Mouse (Mus musculus) layer of hippocampus, postnatal 14 days (tissue): ENCODE data around the gene Zranb2. TPM values are rescaled to one million over a fixed set of nuclear protein-coding genes. Genes with fewer than 3 reads are reported as not detected.

Experiments
- DNase-seq, 2 experiments: peaks; one replicate each; pipeline ENCODE4 v3.0.0; 2021 to 2022; ENCODE audit warnings: low spot score in 2 of 2, mixed read lengths in 1 of 2
- microRNA-seq, 2 experiments: library from miRNA; unstranded; fragments of <30 nt; microRNA quantifications; one replicate each; pipeline ENCODE4 v1.2.0; 2021
- total RNA-seq, 2 experiments: library from RNA; stranded (reverse); gene quantifications; 2 replicates each; pipeline ENCODE4 v1.2.3; 2021

Gene Zranb2
- total RNA-seq, 2 experiments from 2014 or later: 133 to 144 TPM

DNA sequence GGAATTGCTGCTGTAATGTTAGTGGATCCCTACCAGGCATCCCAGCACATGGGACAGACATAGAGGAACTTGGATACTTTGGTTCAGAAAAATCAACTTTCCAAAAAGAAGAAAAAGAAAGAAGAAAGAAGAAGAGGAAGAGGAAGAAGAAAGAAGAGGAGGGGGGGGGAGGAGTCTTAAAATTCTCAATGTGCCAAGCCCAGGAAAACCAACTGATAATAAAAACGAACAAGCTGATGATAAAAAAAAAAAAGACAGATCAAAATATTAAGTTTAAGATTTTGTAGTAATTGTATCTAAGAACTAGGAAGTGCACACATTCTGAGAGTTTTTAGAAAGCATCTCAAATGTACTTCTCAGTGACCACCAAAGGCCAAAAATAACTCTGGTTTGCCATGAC, 42.9 kb downstream of the Zranb2 start:
- no peak for DNase-seq

DNA sequence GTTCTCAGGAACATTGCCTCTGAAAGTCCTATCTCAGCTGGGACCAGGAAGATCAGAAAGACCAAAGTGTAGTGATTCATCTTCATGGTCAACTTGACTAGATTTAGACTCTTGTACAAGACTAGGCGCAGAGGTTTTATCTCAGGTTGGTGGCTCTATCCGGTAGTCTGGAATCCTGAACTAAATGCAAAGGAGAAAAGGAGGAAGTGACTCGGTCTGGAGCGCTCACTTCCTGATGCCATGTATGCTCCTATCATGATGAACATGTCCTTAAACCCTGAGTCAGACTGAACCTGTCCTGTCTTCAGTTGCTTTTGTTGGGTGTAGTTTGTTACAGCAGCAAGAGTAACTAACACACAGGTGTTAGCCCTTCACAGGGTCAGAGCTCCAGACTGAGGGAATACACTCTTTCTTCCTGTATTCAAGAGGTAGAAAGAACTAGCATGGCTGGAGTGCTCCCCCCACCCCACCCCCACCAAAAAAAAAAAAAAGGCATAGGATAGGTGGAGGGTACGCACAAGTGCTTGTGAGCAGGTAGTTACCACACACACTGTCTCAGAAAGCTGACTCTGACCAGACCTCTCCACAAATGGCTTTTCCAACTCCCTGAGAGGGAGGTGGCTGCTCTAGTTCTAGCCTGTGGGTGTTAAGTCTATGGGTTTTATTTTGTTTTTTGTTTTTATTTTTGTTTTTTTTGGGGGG, 44.7 kb downstream of the Zranb2 start:
- no peak for DNase-seq

DNA sequence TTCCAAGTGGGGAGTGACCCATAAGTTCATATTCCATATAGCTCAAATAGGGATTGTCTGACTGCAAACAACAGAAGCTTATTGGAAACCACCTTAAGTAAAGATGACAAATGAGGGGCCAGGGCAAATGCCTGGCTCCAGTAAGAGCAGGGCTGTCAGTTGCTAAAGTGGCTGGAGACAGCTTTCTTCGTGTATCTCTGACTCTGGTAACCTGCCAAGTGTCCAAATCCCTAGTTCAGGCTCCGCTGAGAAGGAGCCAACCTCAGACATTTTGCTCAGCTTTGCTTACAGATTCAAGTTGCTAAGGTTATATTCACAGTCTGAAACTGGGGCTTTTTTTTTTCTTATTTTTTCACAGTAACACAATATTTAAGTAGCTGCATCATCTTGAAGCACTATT, 45.4 kb downstream of the Zranb2 start:
- no peak for DNase-seq

DNA sequence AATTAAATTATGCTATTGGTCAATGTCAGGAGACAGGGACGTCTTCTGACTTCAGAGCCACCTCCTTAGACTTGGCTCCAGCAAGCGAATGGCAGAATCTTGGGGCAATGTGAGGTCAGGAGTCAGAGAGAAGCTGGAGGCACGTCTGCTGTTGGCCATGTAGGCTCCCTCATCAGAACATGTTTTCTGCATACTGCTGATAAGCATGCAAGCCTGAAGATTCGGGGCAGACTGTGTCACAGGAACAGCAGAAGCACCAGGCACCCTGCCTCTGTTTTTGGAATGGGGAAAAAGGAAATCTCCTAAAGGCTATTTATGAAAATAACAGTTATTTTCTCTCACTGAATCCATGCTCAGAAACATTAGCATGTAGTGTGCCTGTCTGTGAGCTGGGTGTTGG, 46.3 kb downstream of the Zranb2 start:
- DNase-seq: no peak

DNA sequence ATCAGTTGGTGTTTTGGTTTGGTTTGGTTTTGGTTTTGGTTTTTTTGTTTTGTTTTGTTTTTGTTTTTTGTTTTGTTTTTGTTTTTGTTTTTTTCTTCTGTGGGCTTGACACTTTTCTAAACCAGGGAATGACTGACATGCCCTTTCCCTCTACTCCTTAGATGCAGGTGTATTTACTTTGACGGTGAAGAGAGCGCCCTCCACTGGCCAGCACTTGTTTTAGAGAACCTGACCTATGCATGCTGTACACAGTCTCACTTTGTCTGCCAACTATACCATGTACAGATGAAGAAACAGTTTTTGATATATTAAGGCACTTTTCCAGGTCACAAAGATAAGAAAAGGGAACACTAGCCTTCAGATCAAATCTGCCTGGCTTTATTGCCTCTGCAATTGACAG, 47.8 kb downstream of the Zranb2 start:
- DNase-seq: no peak

DNA sequence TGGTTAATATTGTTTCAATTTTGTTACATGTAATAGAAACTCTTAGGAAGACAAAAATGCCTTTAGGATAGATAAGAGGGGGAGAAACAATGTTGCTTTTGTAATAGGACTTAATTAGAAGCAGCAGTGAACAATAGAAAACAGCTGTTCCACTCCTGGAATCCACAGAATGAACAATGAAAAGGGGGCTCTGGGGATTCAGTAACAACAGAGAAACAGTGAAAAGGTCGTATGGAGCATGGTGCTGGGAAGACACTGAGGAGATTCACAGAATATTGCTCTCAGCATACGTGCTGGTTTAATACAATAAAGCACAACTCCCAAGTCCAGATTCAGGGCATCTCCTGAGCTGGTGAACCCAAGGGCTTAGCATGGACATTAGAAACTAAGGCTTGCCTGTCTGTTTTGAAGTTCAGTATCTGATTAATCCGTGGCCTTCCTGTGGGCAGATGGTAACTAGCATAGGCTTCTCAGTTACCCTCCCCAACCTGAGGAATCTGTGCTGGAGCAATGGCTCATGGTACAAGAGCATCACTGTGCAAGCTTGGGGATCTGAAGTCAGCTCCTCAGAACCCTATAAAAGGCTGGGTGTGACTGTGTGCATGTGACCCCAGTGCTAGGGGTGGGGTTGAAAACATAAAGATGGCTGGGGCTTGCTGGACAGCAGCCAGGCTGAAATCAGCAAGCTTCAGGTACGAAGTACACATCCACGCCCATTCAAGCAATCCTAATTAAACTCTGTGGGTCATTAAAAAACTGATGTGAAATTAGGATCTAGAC, 48.9 kb downstream of the Zranb2 start:
- DNase-seq: no peak

DNA sequence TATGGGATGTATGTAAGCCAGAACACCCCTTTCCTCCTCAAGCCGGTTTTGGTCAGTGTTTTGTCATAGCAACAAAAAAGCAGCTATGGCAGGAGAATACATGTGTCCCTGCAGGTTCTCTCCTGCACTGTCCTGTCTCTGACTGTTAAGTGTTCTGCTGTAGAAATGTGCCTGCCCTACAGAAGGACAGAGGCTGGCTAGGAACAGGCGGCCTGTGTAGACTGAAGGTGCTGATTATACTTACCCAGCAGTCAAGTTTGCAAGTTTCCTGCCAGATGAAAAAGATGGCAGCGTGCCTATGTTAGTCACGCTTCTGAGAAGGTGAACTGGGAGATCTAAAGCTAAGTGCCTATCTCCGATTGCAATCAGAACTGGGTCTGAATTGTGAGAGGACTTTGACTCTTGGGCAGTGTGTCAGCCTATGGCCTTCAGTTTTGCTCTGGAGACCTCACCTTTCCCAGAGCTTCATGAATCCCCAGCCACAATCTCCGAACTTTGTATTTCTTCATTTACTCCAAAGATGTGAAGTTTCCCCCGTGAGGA, 63.9 kb downstream of the Zranb2 start:
- DNase-seq: no peak

Small RNA genes within 50 kb of the gene (microRNA-seq; reads per million reads assigned to microRNA genes)
- gene Mir186: 162 to 230 reads per million in 2 experiments

Other genes with a start within 250 kb of the Zranb2 start
- gene Ptger3, start 32.7 kb downstream of the Zranb2 start, total RNA-seq: 1 to 10 TPM; 2.5 to 3.1 TPM